Mouse (Mus musculus): ENCODE measurements around the gene Armh1. TPM values are rescaled to one million over a fixed set of nuclear protein-coding genes. Genes with fewer than 3 reads are reported as not detected.

The Armh1 gene
- total and polyA plus RNA-seq, 3 experiments = 0.43 TPM; not detected in 2

- Histone ChIP-seq H3K4me3 (peak overlapping the region; percentile 50), H3K4me1 (ENCODE audit: control insufficient read depth, insufficient read depth, low read length) (peaks cover 1% of the 10 kb centered on the region), H3K27me3 (ENCODE audit: control insufficient read depth, insufficient read depth, low read length) (no peaks in the 10 kb centered on the region), H3K9ac (ENCODE audit: low read depth, low read length) (peak overlapping the region; percentile 76), H3K27ac (peak overlapping the region; percentile 67), H3K79me2 (replicated peaks; ENCODE audit: control insufficient read depth, insufficient read depth, low read length) (no peaks in the 10 kb centered on the region), H3K36me3 (ENCODE audit: control insufficient read depth, insufficient read depth, low read length) (no peaks in the 10 kb centered on the region)
- TF ChIP-seq EP300 (IDR thresholded peaks at IDR 0.05; ENCODE audit: insufficient read depth, low read depth, low read length) (no peak), CTCF (IDR thresholded peaks at IDR 0.05) (peak; percentile 75), POLR2A (IDR thresholded peaks at IDR 0.05; ENCODE audit: insufficient read depth, low read depth, low read length) (peak; percentile 61; the same call in 1 of the 2 replicates)
- intact Hi-C loops (cut with DNase I) = no loop called here
- peak in 1 of 2 experiments; percentile 45 for DNase-seq
- WGBS = 1% methylated on average over 25 of the region's 25 CpGs
Measured at GRCm38 (mm10) chr4:117202046-117202991, 49.6 kb downstream of the Armh1 start.

- Histone ChIP-seq H3K27me3 (ENCODE audit: control insufficient read depth, insufficient read depth, low read length) (no peaks in the 10 kb centered on the region), H3K4me3 (no peak overlapping the region), H3K79me2 (replicated peaks; ENCODE audit: control insufficient read depth, insufficient read depth, low read length) (no peaks in the 10 kb centered on the region), H3K9ac (ENCODE audit: low read depth, low read length) (no peak overlapping the region), H3K27ac (no peak overlapping the region), H3K36me3 (ENCODE audit: control insufficient read depth, insufficient read depth, low read length) (no peaks in the 10 kb centered on the region), H3K4me1 (ENCODE audit: control insufficient read depth, insufficient read depth, low read length) (peaks cover 6% of the 10 kb centered on the region)
- TF ChIP-seq POLR2A (IDR thresholded peaks at IDR 0.05; ENCODE audit: insufficient read depth, low read depth, low read length) = no peak
- TF ChIP-seq CTCF (IDR thresholded peaks at IDR 0.05) = no peak
- no peak for TF ChIP-seq EP300 (IDR thresholded peaks at IDR 0.05; ENCODE audit: insufficient read depth, low read depth, low read length)
- WGBS = 93% methylated on average over 14 of the region's 14 CpGs
- no peak for DNase-seq
- intact Hi-C loops (cut with DNase I) = no loop called here
Measured at GRCm38 (mm10) chr4:117191804-117192203, 60.1 kb downstream of the Armh1 start.

GRCm38 (mm10) chr4:117190660-117191059 is 61.3 kb downstream of the Armh1 start:
- 72% methylated on average over 7 of the region's 7 CpGs for WGBS
- DNase-seq = no peak
- Histone ChIP-seq H3K27me3 (ENCODE audit: control insufficient read depth, insufficient read depth, low read length) (no peaks in the 10 kb centered on the region), H3K36me3 (ENCODE audit: control insufficient read depth, insufficient read depth, low read length) (no peaks in the 10 kb centered on the region), H3K4me1 (ENCODE audit: control insufficient read depth, insufficient read depth, low read length) (peaks cover 6% of the 10 kb centered on the region), H3K4me3 (no peak overlapping the region), H3K9ac (ENCODE audit: low read depth, low read length) (no peak overlapping the region; the same call in 1 of the 2 replicates), H3K79me2 (replicated peaks; ENCODE audit: control insufficient read depth, insufficient read depth, low read length) (no peaks in the 10 kb centered on the region), H3K27ac (peak overlapping the region; percentile 98)
- intact Hi-C loops (cut with DNase I) = no loop called here
- TF ChIP-seq CTCF (IDR thresholded peaks at IDR 0.05) = no peak
- no peak for TF ChIP-seq POLR2A (IDR thresholded peaks at IDR 0.05; ENCODE audit: insufficient read depth, low read depth, low read length)
- TF ChIP-seq EP300 (IDR thresholded peaks at IDR 0.05; ENCODE audit: insufficient read depth, low read depth, low read length) = no peak

GRCm38 (mm10) chr4:117189856-117190543 is 61.9 kb downstream of the Armh1 start:
- peak overlapping the region; percentile 98 for H3K27ac ChIP-seq
- no peaks in the 10 kb centered on the region for H3K36me3 ChIP-seq (ENCODE audit: control insufficient read depth, insufficient read depth, low read length)
- peak overlapping the region; percentile 92 for H3K9ac ChIP-seq (ENCODE audit: low read depth, low read length)
- H3K27me3 ChIP-seq (ENCODE audit: control insufficient read depth, insufficient read depth, low read length) = no peaks in the 10 kb centered on the region
- peak overlapping the region; percentile 53 for H3K4me3 ChIP-seq
- no peaks in the 10 kb centered on the region for H3K79me2 ChIP-seq (replicated peaks; ENCODE audit: control insufficient read depth, insufficient read depth, low read length)
- peak; percentile 13 to 37 for DNase-seq
- H3K4me1 ChIP-seq (ENCODE audit: control insufficient read depth, insufficient read depth, low read length) = peaks cover 6% of the 10 kb centered on the region
- intact Hi-C loops (cut with DNase I) = no loop called here
- WGBS = 2% methylated on average over 9 of the region's 9 CpGs
- TF ChIP-seq CTCF (IDR thresholded peaks at IDR 0.05) (no peak), POLR2A (IDR thresholded peaks at IDR 0.05; ENCODE audit: insufficient read depth, low read depth, low read length) (peak; percentile 81)

GRCm38 (mm10) chr4:117189382-117189855 is 62.5 kb downstream of the Armh1 start:
- Histone ChIP-seq H3K36me3 (ENCODE audit: control insufficient read depth, insufficient read depth, low read length) (no peaks in the 10 kb centered on the region), H3K27ac (peak overlapping the region; percentile 98), H3K79me2 (replicated peaks; ENCODE audit: control insufficient read depth, insufficient read depth, low read length) (no peaks in the 10 kb centered on the region), H3K4me3 (peak overlapping the region; percentile 53), H3K9ac (ENCODE audit: low read depth, low read length) (peak overlapping the region; percentile 85), H3K4me1 (ENCODE audit: control insufficient read depth, insufficient read depth, low read length) (peaks cover 6% of the 10 kb centered on the region), H3K27me3 (ENCODE audit: control insufficient read depth, insufficient read depth, low read length) (no peaks in the 10 kb centered on the region)
- peak; percentile 85 to 87 for DNase-seq
- WGBS = 1% methylated on average over 16 of the region's 16 CpGs
- intact Hi-C loops (cut with DNase I) = no loop called here
- peak; percentile 93 for TF ChIP-seq CTCF (IDR thresholded peaks at IDR 0.05)
- no peak for TF ChIP-seq POLR2A (IDR thresholded peaks at IDR 0.05; ENCODE audit: insufficient read depth, low read depth, low read length)
